26 mouse cellular contexts compared by ENCODE assay signal in genomic region chr19:34198066-34198465, GRCm38 (mm10). TPM values are rescaled to one million over a fixed set of nuclear protein-coding genes. Genes with fewer than 3 reads are reported as not detected.
DNase-seq lines count a peak whose midpoint lies in the region; ATAC-seq and TF ChIP-seq lines count a peak whose summit lies in the region.
"Had no signal": no experiment of that assay in that cellular context is flagged by ENCODE, and none has a peak within 500 bp of the region (broad histone marks: within the 10 kb centered on the region; RNA-seq: fewer than 3 reads in every experiment).

No protein-coding gene starts in this region.

- peaks cover 5% of the 10 kb centered on the region; the same call in 1 of the 2 replicates for H3K4me1 ChIP-seq in kidney, embryonic 16.5 days (ENCODE audit: insufficient read depth, low read length)
- H3K4me1 ChIP-seq: forebrain, embryonic 13.5 days had no signal

- H3K4me3 ChIP-seq in kidney, embryonic 16.5 days (ENCODE audit: low read length), result no peak overlapping the region
- H3K4me3 ChIP-seq in macrophage (ENCODE audit: inconsistent target), result no peak overlapping the region
- H3K4me3 ChIP-seq: embryonic facial prominence, embryonic 12.5 days; forebrain, embryonic 13.5 days; heart, adult 2 months; heart, embryonic 15.5 days; hindbrain, embryonic 13.5 days had no signal

- in situ Hi-C loops in Patski (cut with MboI; ENCODE audit: low pct_unique_long_range_greater_than_20kb), result no loop called here

- WGBS in kidney, embryonic 16.5 days, result 73% methylated on average over 1 of the region's 1 CpGs
- 100% methylated on average over 1 of the region's 1 CpGs for WGBS in macrophage (ENCODE audit: missing documents)

- H3K27ac ChIP-seq in kidney, embryonic 16.5 days (ENCODE audit: low read length), result no peak overlapping the region
- peak overlapping the region; percentile 68 for H3K27ac ChIP-seq in macrophage
- H3K27ac ChIP-seq: embryonic facial prominence, embryonic 12.5 days; forebrain, embryonic 13.5 days; heart, adult 2 months; heart, embryonic 15.5 days; hindbrain, embryonic 13.5 days; hindbrain, postnatal 0 days had no signal

- no peak for TF ChIP-seq CTCF in Patski (IDR thresholded peaks at IDR 0.05)

- peak; percentile 51; the same call in 1 of the 2 replicates for ATAC-seq in kidney, embryonic 16.5 days (ENCODE audit: low FRiP score, low TSS enrichment)
- peak; percentile 80 for ATAC-seq in Patski
- ATAC-seq: activated CD4-positive, CD25-positive, alpha-beta regulatory T cell, adult 4 months; forebrain, embryonic 13.5 days; forebrain, postnatal 0 days; hindbrain, postnatal 0 days had no signal

- no peaks in the 10 kb centered on the region for H3K9me3 ChIP-seq in kidney, embryonic 16.5 days (ENCODE audit: low read length)
- H3K9me3 ChIP-seq: embryonic facial prominence, embryonic 12.5 days; forebrain, embryonic 13.5 days; heart, embryonic 15.5 days; hindbrain, embryonic 13.5 days had no signal

- no peak overlapping the region for H3K9ac ChIP-seq in kidney, embryonic 16.5 days (replicated peaks; ENCODE audit: low read length)
- H3K9ac ChIP-seq: embryonic facial prominence, embryonic 12.5 days; forebrain, embryonic 13.5 days; forebrain, postnatal 0 days; heart, embryonic 15.5 days; hindbrain, embryonic 13.5 days had no signal

- H3K79me2 ChIP-seq in macrophage (ENCODE audit: inconsistent target), result peaks cover 100% of the 10 kb centered on the region

- no peaks in the 10 kb centered on the region for H3K36me3 ChIP-seq in kidney, embryonic 16.5 days (ENCODE audit: insufficient read depth, low read length)
- no peaks in the 10 kb centered on the region for H3K36me3 ChIP-seq in macrophage (ENCODE audit: inconsistent target)
- H3K36me3 ChIP-seq: embryonic facial prominence, embryonic 12.5 days; heart, embryonic 15.5 days; hindbrain, embryonic 13.5 days had no signal

- POLR2A ChIA-PET in Patski (lab: Charles Lee), result no interaction called here

- H3K4me2 ChIP-seq in kidney, embryonic 16.5 days (replicated peaks; ENCODE audit: low read depth, low read length), result no peak overlapping the region
- H3K4me2 ChIP-seq: embryonic facial prominence, embryonic 12.5 days; forebrain, embryonic 13.5 days; heart, embryonic 11.5 days; heart, embryonic 15.5 days; hindbrain, embryonic 13.5 days had no signal

- no peaks in the 10 kb centered on the region for H3K27me3 ChIP-seq in kidney, embryonic 16.5 days (ENCODE audit: insufficient read depth, low read length)
- H3K27me3 ChIP-seq in Patski, result no peaks in the 10 kb centered on the region
- H3K27me3 ChIP-seq: embryonic facial prominence, embryonic 12.5 days; heart, embryonic 15.5 days; hindbrain, embryonic 13.5 days had no signal

- no peak for DNase-seq in kidney, adult 11 months
- no peak for DNase-seq in Patski (ENCODE audit: low read depth, low spot score)
- DNase-seq in c-Kit-positive CD71-positive TER-119-positive erythroid progenitor cells, embryonic 14.5 days (ENCODE audit: low spot score), result no peak
- no peak for DNase-seq in left cerebral cortex, adult 8-10 months (ENCODE audit: low spot score in 2 of 2)
- DNase-seq in lung, adult 18-20 months, result no peak
- DNase-seq: adrenal gland, postnatal 36 days; cerebellum, adult 11-12 months; cerebellum, adult 9-10 months; cerebellum, postnatal 25 days; forebrain, postnatal 0 days; gastrocnemius, postnatal 14 days; heart, adult 2 months; heart, postnatal 14 days had no signal

- CTCF ChIA-PET in Patski (lab: Charles Lee), result interaction anchor here (1.5 kb wide), 1 partner anchor 15 kb away, joined by 4 read pairs; no protein-coding TSS in a partner anchor

RNA-seq across cellular contexts. Expression of gene Stambpl1, which starts 6.0 kb away (rescaled TPM):
- polyA plus RNA-seq in kidney, embryonic 16.5 days (2015; fragmentation: Nextera tagmentation; extraction: Ambion mirVana), result 4.5 and 5.0 TPM in 2 replicates
- polyA plus RNA-seq in Patski (2021) (21.6 TPM), macrophage (2018) (17.9 to 23.8 TPM (median 22.2 TPM) in 3 replicates)
- 10 to 100 TPM in 22 of 26 experiments, 1 to 10 TPM in 4; 7.0 to 42.2 (median 22.8) TPM for total RNA-seq in macrophage (2018; cell fraction: chromatin; rRNA removed)
- 10 to 100 TPM in 24 of 26 experiments, 1 to 10 TPM in 2; 8.7 to 35.3 (median 24.2) TPM for total RNA-seq in macrophage (2018; cell fraction: cytosol; rRNA removed)
- total RNA-seq in macrophage (2018; cell fraction: nucleus; rRNA removed), result 10 to 100 TPM in 25 of 26 experiments, 1 to 10 TPM in 1; 9.4 to 42.3 (median 21.2) TPM
- 10 to 100 TPM; 19.1 to 21.7 (median 20.7) TPM for total RNA-seq in left cerebral cortex, adult 8-10 months (2022)

RNA-seq across cellular contexts. Expression of gene Ankrd22, which starts 32.2 kb away (rescaled TPM):
- 0.06 TPM in 1 of 2 replicates, not detected in the other for polyA plus RNA-seq in kidney, embryonic 16.5 days (2015; fragmentation: Nextera tagmentation; extraction: Ambion mirVana)
- polyA plus RNA-seq in Patski (2021) (0.05 TPM), macrophage (2018) (0.07 TPM in 1 of 3 replicates, not detected in the others)
- total RNA-seq in macrophage (2018; cell fraction: chromatin; rRNA removed), result not detected
- under 1 TPM in 8 of 26 experiments, not detected in 18; 0.05 to 0.24 (median 0.09) TPM for total RNA-seq in macrophage (2018; cell fraction: cytosol; rRNA removed)
- total RNA-seq in macrophage (2018; cell fraction: nucleus; rRNA removed), result not detected
- total RNA-seq in left cerebral cortex, adult 8-10 months (2022), result under 1 TPM in 3 of 4 experiments, not detected in 1; 0.30 to 0.65 (median 0.36) TPM
- total RNA-seq: adrenal gland, adult 18-20 months; adrenal gland, postnatal 36 days; forebrain, postnatal 0 days; gastrocnemius, adult 18-20 months; gastrocnemius, postnatal 14 days; heart, adult 2 months; heart, postnatal 14 days; hindbrain, postnatal 0 days had no signal
- polyA plus RNA-seq: activated CD4-positive, CD25-positive, alpha-beta regulatory T cell, adult 4 months; C2C12; forebrain, embryonic 13.5 days; forebrain, postnatal 0 days; heart, embryonic 11.5 days; hindbrain, embryonic 13.5 days; hindbrain, postnatal 0 days had no signal

RNA-seq across cellular contexts. Expression of gene Acta2, which starts 57.3 kb away (rescaled TPM):
- 352 and 628 TPM in 2 replicates for polyA plus RNA-seq in kidney, embryonic 16.5 days (2015; fragmentation: Nextera tagmentation; extraction: Ambion mirVana)
- polyA plus RNA-seq in Patski (2021) (787 TPM), macrophage (2018) (0.52 to 1.4 TPM (median 0.52 TPM) in 3 replicates)
- 10 to 100 TPM in 1 of 26 experiments, under 1 TPM in 5, not detected in 20; 0.44 to 75.8 (median 0.58) TPM for total RNA-seq in macrophage (2018; cell fraction: chromatin; rRNA removed)
- under 1 TPM; 0.17 to 0.66 (median 0.38) TPM for total RNA-seq in macrophage (2018; cell fraction: cytosol; rRNA removed)
- 10 to 100 TPM in 1 of 26 experiments, under 1 TPM in 7, not detected in 18; 0.31 to 10.3 (median 0.37) TPM for total RNA-seq in macrophage (2018; cell fraction: nucleus; rRNA removed)
- total RNA-seq in left cerebral cortex, adult 8-10 months (2022), result 10 to 100 TPM; 10.0 to 16.2 (median 11.1) TPM
- total RNA-seq: hematopoietic stem cell, adult 5-6 weeks had no signal

Comparison
In these comparisons a context has a peak if more than half of its experiments do, and no peak if none do; other contexts are left out.
1. RNA of gene Acta2, which starts 57.3 kb away (polyA plus RNA-seq): 787 TPM in Patski (single experiment) and 352 to 628 TPM in kidney, embryonic 16.5 days; 0.52 to 1.4 TPM in macrophage; every median in the first group is over 100 times any median in the second.